In genomic region chr7:58742648-58743047, GRCm38 (mm10) we compare ENCODE assay signal across 17 mouse cellular contexts.
DNase-seq lines count a peak whose midpoint lies in the region; ATAC-seq lines count a peak whose summit lies in the region.
"Had no signal": no experiment of that assay in that cellular context is flagged by ENCODE, and none has a peak within 500 bp of the region (broad histone marks: within the 10 kb centered on the region; RNA-seq: fewer than 3 reads in every experiment).

No protein-coding gene starts in this region.

- peak; percentile 11 for ATAC-seq in CD4-positive, CD25-positive, alpha-beta regulatory T cell, adult 4 months
- peak; percentile 34 for ATAC-seq in granulocyte monocyte progenitor cell, adult 5-6 weeks (replicated peaks; ENCODE audit: poor library complexity, severe bottlenecking)
- ATAC-seq in monocyte, adult 5-6 weeks (replicated peaks; ENCODE audit: insufficient number of reproducible peaks, low FRiP score, low TSS enrichment, poor library complexity, severe bottlenecking), result peak; percentile 15; the same call in 1 of the 2 replicates
- ATAC-seq: forebrain, embryonic 13.5 days; intestine, postnatal 0 days had no signal

- peak; percentile 52 for DNase-seq in retina, postnatal 1 day
- DNase-seq in retina, embryonic 14.5 days (ENCODE audit: low spot score), result no peak
- no peak for DNase-seq in embryo, embryonic 10 days (ENCODE audit: low spot score)
- DNase-seq in adrenal gland, adult 8-10 months, result no peak
- DNase-seq: B cell, adult 2 months; cerebellum, adult 18-20 months; cerebellum, postnatal 10 days; gastrocnemius, postnatal 14 days; heart, adult 18-20 months; heart, postnatal 4 days; kidney, postnatal 25 days; spleen, adult 18-20 months had no signal
